Mouse (Mus musculus) stomach, postnatal 0 days (tissue): Measurements from ENCODE around the gene Lmln.

Source experiments
- CTCF ChIP-seq: IDR thresholded peaks from 2 replicates; pipeline ENCODE4 v1.5.1; 2016; ENCODE audit warnings: antibody characterized with exemption, low read depth, mild to moderate bottlenecking, moderate library complexity
- EP300 ChIP-seq: optimal IDR thresholded peaks from 2 replicates; pipeline ENCODE3; 2016; ENCODE audit warnings: antibody characterized with exemption

DNA sequence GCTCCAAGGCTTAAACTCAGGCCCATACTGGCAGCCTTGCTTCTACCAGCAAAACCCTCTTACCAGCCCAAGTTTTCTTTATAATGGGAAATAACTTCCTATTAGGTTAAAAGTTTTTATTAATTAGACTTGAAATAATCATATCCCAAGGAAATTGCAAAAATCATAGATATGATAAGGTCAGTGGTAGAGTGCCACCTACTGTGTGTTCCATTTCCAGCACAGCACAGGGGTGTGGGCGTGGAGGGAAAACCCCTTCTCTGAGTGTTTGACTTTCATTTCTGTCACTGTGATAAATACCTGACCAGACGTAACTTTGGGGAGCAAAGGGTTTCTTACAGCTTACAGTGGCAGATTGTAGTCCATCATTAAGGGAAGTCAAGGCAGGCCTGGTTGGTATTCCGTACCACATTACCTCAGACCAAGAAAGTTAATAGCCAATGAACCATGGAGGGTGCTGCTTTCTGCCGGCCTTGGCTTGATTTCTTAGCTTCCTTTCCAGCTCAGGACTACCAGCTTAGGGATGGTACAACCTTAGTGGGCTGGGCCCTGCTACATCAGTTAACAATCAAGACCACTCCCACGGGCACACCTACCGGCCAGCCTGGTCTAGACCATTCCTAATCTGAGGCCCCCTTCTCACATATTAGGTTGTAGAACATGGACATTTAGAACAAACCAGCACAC is 10.7 kb downstream of the Lmln start:
- TF ChIP-seq CTCF (no peak; the same call in 1 of the 2 replicates), EP300 (no peak)
